Mouse (Mus musculus) natural killer cell, adult 2 months (primary cell): Measurements from ENCODE around the gene Lrrc47.

Source experiments
- DNase-seq, 2 experiments: peaks; one replicate each; pipeline ENCODE4 v3.0.0; 2022; ENCODE audit warnings: low spot score in 2 of 2

Lrrc47 gene

GRCm38 (mm10) chr4:154023754-154024601 lies 12.4 kb downstream of the Lrrc47 start:
- DNase-seq: no peak

- DNase-seq: no peak
These were observed 13.4 kb downstream of the Lrrc47 start for GRCm38 (mm10) chr4:154024729-154025521.

GRCm38 (mm10) chr4:154025641-154026440 lies 14.3 kb downstream of the Lrrc47 start, which contains the start of gene Smim1:
Gene Smim1 (minus strand): TSS chr4:154026230.
- no peak for DNase-seq

DNA sequence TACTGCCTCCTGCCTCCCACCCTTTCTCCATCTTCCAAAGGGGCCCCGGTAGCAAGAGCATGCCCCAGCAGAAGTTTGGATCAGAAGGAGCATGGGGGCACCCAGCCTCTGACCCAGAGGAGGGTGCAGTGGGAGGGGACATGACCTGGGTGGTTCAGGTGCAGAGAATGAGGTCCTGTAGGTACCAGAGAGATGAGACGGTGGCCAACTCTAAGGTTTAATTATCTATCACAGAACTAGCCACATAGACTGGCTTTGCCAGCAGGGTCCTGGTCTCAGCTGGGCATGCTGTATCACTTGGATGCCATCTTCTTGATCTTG lies 14.9 kb downstream of the Lrrc47 start:
- no peak for DNase-seq

- no peak for DNase-seq
These were observed 16.5 kb downstream of the Lrrc47 start for GRCm38 (mm10) chr4:154028066-154028465.

- DNase-seq: peak in 1 of 2 experiments; percentile 11
These were observed 17.1 kb downstream of the Lrrc47 start for GRCm38 (mm10) chr4:154028646-154029045.

DNA sequence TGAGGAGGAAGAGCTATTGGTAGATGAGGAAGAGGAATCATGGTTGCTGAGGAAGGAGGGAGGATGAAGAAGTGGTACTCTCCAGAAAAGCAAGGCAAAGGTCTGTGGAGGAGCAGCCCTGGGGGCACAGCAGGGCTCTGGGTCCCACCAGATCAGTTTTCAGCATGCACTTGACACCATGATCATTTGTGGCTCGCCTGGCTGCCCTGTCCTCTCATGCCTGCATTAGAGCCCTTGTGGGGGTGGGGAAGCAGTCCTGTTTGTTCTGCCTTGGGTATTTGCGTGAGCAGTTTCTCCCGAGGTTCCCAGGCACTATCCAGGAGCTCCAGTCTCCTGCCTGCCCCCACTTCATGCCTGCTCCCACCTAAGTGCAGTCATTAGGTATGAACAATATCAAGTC lies 25.6 kb downstream of the Lrrc47 start:
- DNase-seq: no peak

- no peak for DNase-seq
These were observed 31.0 kb downstream of the Lrrc47 start, which contains the start of gene Ccdc27 for GRCm38 (mm10) chr4:154042577-154042976. Gene Ccdc27 (minus strand): TSS chr4:154042677.

DNA sequence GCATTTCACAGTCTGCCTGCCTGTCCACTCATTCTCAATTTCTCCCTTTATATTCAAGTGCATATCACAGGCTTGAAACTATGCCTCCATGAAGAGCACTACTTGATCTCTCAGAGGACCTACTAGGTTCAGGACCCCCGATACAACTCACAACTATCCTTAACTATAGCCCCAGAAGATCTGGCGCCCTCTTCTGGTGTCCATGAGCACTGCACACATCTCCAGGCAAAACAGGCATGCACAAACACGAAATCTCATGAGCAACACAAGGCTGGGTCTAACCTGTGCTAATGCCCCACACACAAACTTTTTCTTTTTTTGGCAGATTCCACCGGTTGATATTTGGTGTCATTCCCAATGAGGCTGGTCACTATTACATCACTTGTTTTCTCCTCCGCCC lies 34.3 kb downstream of the Lrrc47 start:
- no peak for DNase-seq

DNA sequence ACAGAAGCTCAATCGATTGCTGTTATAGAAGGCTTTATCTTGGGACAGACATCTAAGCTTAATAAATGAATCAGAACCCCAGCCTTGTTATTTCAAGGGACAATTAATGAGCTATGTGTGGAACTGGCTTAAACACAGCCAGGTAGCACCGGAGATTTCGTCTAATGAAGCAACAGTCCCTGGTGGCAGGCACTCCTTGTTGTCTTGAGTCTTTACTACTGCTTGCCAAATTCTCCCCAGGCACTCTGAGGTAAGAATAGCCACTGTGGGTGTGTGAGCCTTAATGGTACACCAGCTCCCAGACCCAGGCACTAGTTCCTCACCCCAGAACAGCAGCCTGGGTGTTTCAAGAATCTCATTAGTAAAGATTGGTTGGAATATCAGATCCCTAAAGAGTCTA lies 39.9 kb downstream of the Lrrc47 start:
- no peak for DNase-seq

DNA sequence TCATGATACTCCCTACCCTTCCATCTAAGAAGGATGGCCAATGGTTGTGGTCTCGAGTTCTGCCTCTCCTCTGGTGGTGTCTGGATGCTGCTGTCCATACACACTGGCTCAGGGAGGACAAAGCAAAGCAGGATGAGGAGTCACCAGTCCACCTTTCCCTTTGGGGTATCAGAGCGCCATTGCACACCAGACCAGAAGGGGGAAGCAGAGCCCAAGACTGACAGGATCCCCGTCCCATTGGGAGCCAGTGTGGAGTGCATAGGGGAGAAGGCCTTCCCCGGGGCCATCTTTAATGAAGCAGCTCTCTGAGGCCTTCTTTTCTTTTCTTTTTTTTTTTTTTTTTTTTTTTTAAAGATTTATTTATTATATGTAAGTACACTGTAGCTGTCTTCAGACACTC lies 41.5 kb downstream of the Lrrc47 start:
- DNase-seq: no peak

DNA sequence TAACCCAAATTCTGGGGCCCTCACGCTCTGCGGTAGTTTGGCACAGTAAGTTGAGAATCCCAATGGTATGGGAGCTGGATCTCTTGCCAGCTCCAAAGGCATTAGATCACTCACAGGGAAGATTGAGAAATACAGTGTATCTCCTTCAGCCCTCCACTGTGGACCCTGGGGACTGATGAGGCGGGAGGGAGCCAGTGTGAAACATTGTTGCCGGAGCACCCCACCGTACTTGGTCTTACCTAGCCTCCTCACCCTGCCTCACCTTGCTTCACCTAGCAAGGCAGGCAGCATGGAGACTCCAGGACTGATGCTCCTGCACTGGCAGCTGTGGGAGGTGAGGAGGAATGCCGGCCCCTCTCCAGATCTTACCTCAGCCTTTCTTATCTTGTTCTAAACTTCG lies 44.0 kb downstream of the Lrrc47 start:
- DNase-seq: no peak

- no peak for DNase-seq
These were observed 44.5 kb downstream of the Lrrc47 start for GRCm38 (mm10) chr4:154056046-154056445.

DNA sequence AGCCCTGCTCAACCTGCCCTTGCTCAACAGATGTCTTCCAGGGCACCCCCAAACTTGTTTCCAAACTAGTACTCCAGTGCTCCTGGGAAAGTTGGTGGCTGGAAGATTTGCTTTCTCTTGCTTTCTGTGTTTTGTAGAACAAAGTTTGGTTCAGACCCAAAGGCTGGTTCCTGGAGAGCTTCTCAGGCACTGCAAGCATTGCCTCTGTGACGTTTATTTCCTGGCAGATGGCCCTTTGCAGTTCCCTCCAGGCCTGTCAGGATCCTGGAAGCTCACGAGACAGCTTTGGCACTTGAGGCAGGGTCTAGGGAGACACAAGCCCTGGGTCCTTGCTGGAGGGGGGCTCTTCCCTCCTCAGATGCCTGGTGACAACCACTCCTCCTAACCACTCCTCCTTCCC lies 45.1 kb downstream of the Lrrc47 start:
- no peak for DNase-seq

DNA sequence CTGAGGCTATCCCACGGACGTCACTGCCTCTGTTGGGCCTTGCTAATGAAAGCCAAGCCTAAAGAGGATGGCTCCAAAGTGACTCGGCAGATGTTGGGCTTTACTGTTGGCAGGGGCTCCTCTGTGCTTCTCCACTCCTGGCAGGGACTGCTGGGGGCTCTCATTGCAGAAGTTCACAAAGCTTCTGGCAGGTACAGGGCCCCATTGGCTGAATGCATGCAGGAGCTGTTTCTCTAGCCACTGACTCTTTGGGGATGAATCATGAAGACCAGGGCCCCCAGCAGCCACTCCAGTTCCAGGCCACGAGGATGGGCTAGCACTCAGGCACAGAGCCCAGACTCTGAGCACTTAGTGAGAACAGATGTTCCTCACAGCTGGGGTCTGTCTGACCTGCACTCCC lies 46.2 kb downstream of the Lrrc47 start:
- no peak for DNase-seq

- peak in 1 of 2 experiments; percentile 7 for DNase-seq
These were observed 53.6 kb downstream of the Lrrc47 start for GRCm38 (mm10) chr4:154064827-154065773.

- no peak for DNase-seq
These were observed 59.4 kb downstream of the Lrrc47 start for GRCm38 (mm10) chr4:154070896-154071295.
